Mouse (Mus musculus) midbrain, embryonic 14.5 days (tissue): ENCODE data around the gene Tmco4. TPM values are rescaled to one million over a fixed set of nuclear protein-coding genes. Genes with fewer than 3 reads are reported as not detected.

Experiments
- ATAC-seq: fragments of 200-750 bp; cut with Nextera tagmentation; 2 replicates; pipeline ENCODE4 v1.8.0; 2017; ENCODE audit warnings: moderate number of reproducible peaks, moderate library complexity; ENCODE audit not compliant: low FRiP score, low TSS enrichment
- DNase-seq: peaks from one replicate; pipeline ENCODE4 v3.0.0-alpha.2; 2015
- H3K27ac ChIP-seq: fragments of 300-500 bp; sonication (generic); replicated peaks from 2 replicates; pipeline ENCODE4 v1.5.1; 2014; ENCODE audit warnings: mild to moderate bottlenecking, low read depth, low read length, moderate library complexity
- H3K27me3 ChIP-seq: fragments of 300-500 bp; sonication (generic); 2 replicates; pipeline ENCODE4 v1.6.1; 2014; ENCODE audit warnings: low read length, control low read depth, mixed read lengths; ENCODE audit not compliant: control insufficient read depth, insufficient read depth
- H3K36me3 ChIP-seq: fragments of 300-500 bp; sonication (generic); 2 replicates; pipeline ENCODE4 v1.6.1; 2014; ENCODE audit warnings: low read length, control low read depth; ENCODE audit not compliant: control insufficient read depth, insufficient read depth
- H3K4me1 ChIP-seq: fragments of 300-500 bp; sonication (generic); 2 replicates; pipeline ENCODE4 v1.6.1; 2014; ENCODE audit warnings: mild to moderate bottlenecking, antibody characterized with exemption, low read length, control low read depth; ENCODE audit not compliant: control insufficient read depth, insufficient read depth
- H3K4me2 ChIP-seq: fragments of 300-500 bp; sonication (generic); 2 replicates; pipeline ENCODE4 v1.6.1; 2014; ENCODE audit warnings: mild to moderate bottlenecking, low read length, moderate library complexity
- H3K4me3 ChIP-seq: fragments of 300-500 bp; sonication (generic); replicated peaks from 2 replicates; pipeline ENCODE4 v1.5.1; 2014; ENCODE audit warnings: low read depth, low read length
- H3K9ac ChIP-seq: fragments of 300-500 bp; sonication (generic); replicated peaks from 2 replicates; pipeline ENCODE4 v1.6.1; 2014; ENCODE audit warnings: mild to moderate bottlenecking, low read length, moderate library complexity
- H3K9me3 ChIP-seq: fragments of 300-500 bp; sonication (generic); 2 replicates; pipeline ENCODE4 v1.6.1; 2016; ENCODE audit warnings: low read length, control low read depth, mixed read lengths; ENCODE audit not compliant: control insufficient read depth
- WGBS: fragments of 180-500 bp; shearing (Covaris S2); extraction: QIAGEN DNeasy Blood & Tissue Kit; methylation state at CpG from one replicate; pipeline ENCODE4 v1.1.7; 2014; 5-methylcytosine and 5-hydroxymethylcytosine counted together
- polyA plus RNA-seq: library from polyadenylated mRNA; unstranded; fragments of >200 nt; fragmentation: Nextera tagmentation; extraction: Ambion mirVana; gene quantifications from 2 replicates; pipeline ENCODE4 v1.2.1, GENCODE M21; 2014

The Tmco4 gene
- polyA plus RNA-seq, 1 experiment from 2014 or later: 0.61 TPM

DNA sequence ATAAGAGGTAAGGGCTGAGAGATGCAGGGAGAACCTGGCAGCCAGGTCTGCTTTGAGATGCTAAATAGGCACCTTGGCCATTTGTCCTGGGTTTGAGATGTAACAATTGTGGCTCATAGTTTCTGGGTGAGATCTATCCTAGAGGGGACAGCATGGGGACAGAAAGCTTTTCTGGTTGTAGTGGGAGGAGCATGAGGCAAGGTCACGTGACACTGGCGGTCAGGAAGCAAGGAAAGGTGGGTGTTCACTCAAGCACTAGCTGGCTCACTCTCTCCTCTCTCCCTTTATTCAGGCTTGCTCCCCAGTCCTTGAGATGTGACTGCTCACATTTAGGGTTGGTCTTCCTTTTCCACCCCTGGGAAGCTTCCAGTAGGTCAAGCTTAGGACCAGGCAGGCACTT, 28.3 kb downstream of the Tmco4 start:
- DNase-seq (no peak), ATAC-seq (no peak)
- WGBS: 53% methylated on average over 2 of the region's 2 CpGs
- H3K9me3 ChIP-seq: no peaks in the 10 kb centered on the region
- H3K36me3 ChIP-seq: no peaks in the 10 kb centered on the region
- H3K4me2 ChIP-seq: no peak overlapping the region
- no peaks in the 10 kb centered on the region for H3K4me1 ChIP-seq
- no peak overlapping the region for H3K9ac ChIP-seq
- no peak overlapping the region for H3K27ac ChIP-seq
- no peaks in the 10 kb centered on the region for H3K27me3 ChIP-seq
- H3K4me3 ChIP-seq: no peak overlapping the region

DNA sequence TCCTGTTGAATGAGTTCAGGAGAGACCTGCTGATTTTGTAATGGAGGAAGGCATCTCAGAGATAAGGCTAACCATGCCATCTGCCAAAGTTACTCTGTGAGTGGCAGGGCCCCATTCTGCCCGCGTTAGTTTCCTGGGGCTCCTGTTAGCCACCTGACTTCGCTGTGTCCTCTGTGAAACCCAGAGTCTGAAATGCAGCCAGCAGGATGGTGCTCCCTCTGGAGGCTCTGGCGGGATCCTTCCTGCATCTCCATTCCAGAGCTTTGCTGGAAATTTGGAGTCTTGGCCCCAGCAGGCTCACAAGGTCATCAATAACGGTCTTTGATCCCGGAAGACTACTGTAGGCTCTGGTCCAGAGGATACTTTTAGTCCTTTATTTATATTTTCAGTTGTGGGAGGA, 28.7 kb downstream of the Tmco4 start:
- no peak overlapping the region for H3K4me3 ChIP-seq
- H3K36me3 ChIP-seq: no peaks in the 10 kb centered on the region
- H3K4me2 ChIP-seq: no peak overlapping the region
- H3K27ac ChIP-seq: no peak overlapping the region
- no peak overlapping the region for H3K9ac ChIP-seq
- WGBS: 30% methylated on average over 6 of the region's 6 CpGs
- no peaks in the 10 kb centered on the region for H3K4me1 ChIP-seq
- H3K9me3 ChIP-seq: no peaks in the 10 kb centered on the region
- no peaks in the 10 kb centered on the region for H3K27me3 ChIP-seq
- ATAC-seq (no peak), DNase-seq (peak; percentile 17)

DNA sequence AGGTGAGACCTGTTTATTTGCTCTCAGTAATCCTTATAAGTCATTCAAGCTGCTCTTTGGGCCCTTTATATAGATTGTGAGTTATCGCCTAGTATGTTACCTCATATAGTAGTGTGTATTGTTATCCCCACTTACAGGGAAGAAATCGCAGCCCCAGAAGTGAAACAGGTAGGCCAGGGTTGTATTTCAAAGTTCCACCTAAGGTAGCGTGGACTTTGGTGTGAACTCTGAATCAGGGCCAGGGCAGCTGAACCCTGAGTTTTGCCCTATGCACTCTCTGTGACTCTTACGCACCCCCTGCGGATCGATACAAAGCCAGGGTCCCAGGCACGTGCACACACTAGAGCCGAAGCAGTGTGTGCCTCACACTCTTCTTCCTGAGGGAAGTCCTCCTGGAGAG, 31.4 kb downstream of the Tmco4 start:
- H3K9me3 ChIP-seq: no peaks in the 10 kb centered on the region
- no peaks in the 10 kb centered on the region for H3K36me3 ChIP-seq
- no peak overlapping the region for H3K4me3 ChIP-seq
- DNase-seq: no peak
- no peaks in the 10 kb centered on the region for H3K4me1 ChIP-seq
- H3K27me3 ChIP-seq: no peaks in the 10 kb centered on the region
- H3K9ac ChIP-seq: no peak overlapping the region
- H3K4me2 ChIP-seq: no peak overlapping the region
- ATAC-seq: no peak
- 69% methylated on average over 8 of the region's 8 CpGs for WGBS
- no peak overlapping the region for H3K27ac ChIP-seq

DNA sequence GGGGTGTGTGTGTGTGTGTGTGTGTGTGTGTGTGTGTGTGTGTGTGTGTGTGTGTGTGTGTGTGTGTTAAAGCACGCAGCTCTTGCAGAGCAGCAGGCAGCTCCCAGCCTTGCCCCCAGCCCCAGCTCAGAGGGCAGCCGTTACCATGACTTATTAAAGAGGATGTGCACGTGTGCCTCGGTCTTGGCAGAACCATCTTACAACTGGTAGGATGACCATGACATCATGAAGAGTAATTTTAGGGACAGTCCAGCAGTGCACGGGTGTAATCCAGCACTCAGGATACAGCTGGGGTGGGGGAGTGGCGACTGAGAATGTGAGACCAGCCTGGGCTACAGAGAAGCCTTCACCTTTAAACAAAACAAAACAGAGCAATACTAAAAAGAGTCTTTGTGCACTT, 32.5 kb downstream of the Tmco4 start:
- ATAC-seq (no peak), DNase-seq (no peak)
- Histone ChIP-seq H3K4me2 (no peak overlapping the region), H3K27ac (no peak overlapping the region), H3K4me1 (no peaks in the 10 kb centered on the region), H3K36me3 (no peaks in the 10 kb centered on the region), H3K9ac (no peak overlapping the region), H3K9me3 (no peaks in the 10 kb centered on the region), H3K27me3 (no peaks in the 10 kb centered on the region), H3K4me3 (no peak overlapping the region)
- 54% methylated on average over 6 of the region's 6 CpGs for WGBS

DNA sequence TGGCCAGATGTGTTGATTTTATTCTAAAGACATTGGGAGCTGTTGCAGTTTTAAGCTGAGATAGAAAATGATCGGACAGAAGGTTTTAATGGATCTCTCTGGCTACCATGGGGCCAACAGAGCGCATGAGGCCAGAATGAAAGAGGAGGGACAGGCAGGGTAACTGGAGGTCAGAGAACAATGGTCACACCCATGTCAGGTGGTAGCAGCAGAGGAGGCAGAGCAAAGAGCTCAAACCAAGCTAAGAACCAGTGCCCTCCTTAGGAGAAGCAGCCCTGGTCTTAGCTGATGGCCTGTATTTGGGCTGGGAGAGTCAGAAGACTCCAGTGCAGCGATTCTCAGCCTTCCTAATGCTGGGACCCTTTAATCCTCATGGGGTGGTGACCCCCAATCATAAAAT, 34.7 kb downstream of the Tmco4 start:
- no peak for ATAC-seq

DNA sequence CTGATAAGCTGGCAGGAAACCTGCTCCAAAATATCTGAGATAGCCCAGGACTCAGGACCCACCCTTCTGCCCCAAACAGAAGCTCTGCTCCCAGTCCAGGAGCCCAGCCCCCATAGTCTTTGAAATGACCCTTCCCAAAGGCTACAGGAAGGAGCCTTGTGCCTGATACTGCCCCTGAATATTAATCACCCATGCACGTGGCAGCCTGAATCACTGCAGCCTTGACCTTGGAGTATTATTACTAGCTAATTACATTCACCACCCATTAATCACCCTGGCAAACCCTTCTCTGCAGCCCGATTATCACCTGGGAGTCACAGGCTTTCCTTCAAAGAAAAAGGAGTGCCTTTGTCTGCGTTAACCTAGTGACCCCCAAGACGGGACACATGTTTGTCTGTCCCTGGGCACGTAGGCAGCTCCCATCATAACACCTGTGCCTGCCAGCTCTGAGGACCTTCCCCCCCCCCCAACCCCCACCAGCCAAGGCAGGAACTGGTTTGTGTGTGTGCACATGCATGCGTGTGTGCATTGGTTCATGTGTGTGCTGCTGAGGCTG, 35.4 kb downstream of the Tmco4 start:
- no peak overlapping the region for H3K4me2 ChIP-seq
- H3K9ac ChIP-seq: no peak overlapping the region
- no peaks in the 10 kb centered on the region for H3K27me3 ChIP-seq
- H3K36me3 ChIP-seq: no peaks in the 10 kb centered on the region
- DNase-seq (no peak), ATAC-seq (no peak)
- no peak overlapping the region for H3K27ac ChIP-seq
- H3K4me1 ChIP-seq: no peaks in the 10 kb centered on the region
- H3K4me3 ChIP-seq: no peak overlapping the region
- H3K9me3 ChIP-seq: no peaks in the 10 kb centered on the region
- WGBS: 65% methylated on average over 6 of the region's 6 CpGs

More for the DNA sequence above, 34.7 kb downstream of the Tmco4 start:
- DNase-seq: no peak
- Histone ChIP-seq H3K4me3 (no peak overlapping the region), H3K27ac (no peak overlapping the region), H3K9ac (no peak overlapping the region), H3K27me3 (no peaks in the 10 kb centered on the region), H3K36me3 (no peaks in the 10 kb centered on the region), H3K4me1 (no peaks in the 10 kb centered on the region), H3K4me2 (no peak overlapping the region), H3K9me3 (no peaks in the 10 kb centered on the region)
- 84% methylated on average over 3 of the region's 3 CpGs for WGBS

DNA sequence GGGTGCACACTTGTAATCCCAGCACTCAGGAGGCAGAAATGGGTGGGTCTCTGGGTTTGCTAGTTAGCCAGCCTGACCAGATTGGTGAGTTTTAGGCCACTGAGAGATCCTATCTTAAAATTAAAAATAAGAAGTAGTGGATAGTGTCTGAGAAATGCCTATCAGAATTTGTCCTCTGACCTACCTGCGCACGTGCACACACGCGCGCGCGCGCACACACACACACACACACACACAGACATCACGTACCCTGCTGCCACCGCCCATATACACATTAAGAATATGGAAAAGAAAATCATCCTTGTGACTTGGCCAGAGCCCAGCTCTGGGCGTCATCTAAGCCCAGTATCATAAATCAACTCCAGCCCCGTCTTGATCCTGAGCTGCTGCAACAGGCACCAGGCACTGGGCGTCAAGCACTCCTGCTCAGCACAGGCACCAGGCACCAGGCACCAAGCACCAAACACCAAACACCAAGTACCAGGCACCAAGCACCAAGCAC, 38.6 kb downstream of the Tmco4 start:
- whole genome bisulfite sequencing: 94% methylated on average over 13 of the region's 13 CpGs
- no peak for DNase-seq
- H3K36me3 ChIP-seq: no peaks in the 10 kb centered on the region

DNA sequence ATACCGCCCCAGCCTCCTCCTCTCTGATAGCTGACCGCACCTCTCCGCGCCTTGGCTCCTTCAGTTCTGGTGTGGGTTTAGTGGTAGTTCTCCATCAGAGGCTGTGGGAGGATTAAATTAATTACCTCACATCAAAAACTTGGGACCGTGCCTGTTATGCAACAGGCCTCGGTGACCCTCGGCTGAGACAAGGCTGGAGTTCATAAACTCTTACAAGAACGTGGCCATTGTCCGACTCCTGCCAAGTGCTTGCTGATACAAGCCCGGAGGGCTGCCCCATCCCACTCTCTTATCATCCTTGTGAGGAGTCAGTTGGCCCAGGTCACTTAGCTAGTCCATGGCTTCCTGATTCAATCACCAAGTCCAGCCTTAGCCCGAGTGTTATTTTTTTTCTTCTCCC, 40.6 kb downstream of the Tmco4 start:
- 92% methylated on average over 11 of the region's 11 CpGs for WGBS
- Histone ChIP-seq H3K27ac (no peak overlapping the region), H3K9ac (no peak overlapping the region), H3K27me3 (no peaks in the 10 kb centered on the region), H3K4me1 (no peaks in the 10 kb centered on the region), H3K36me3 (no peaks in the 10 kb centered on the region), H3K4me2 (no peak overlapping the region), H3K9me3 (no peaks in the 10 kb centered on the region), H3K4me3 (no peak overlapping the region)
- ATAC-seq: no peak
- no peak for DNase-seq

More for the DNA sequence above, 38.6 kb downstream of the Tmco4 start:
- Histone ChIP-seq H3K27ac (no peak overlapping the region), H3K4me1 (no peaks in the 10 kb centered on the region), H3K4me3 (no peak overlapping the region), H3K27me3 (no peaks in the 10 kb centered on the region), H3K9me3 (no peaks in the 10 kb centered on the region), H3K9ac (no peak overlapping the region), H3K4me2 (no peak overlapping the region)
- ATAC-seq: no peak

DNA sequence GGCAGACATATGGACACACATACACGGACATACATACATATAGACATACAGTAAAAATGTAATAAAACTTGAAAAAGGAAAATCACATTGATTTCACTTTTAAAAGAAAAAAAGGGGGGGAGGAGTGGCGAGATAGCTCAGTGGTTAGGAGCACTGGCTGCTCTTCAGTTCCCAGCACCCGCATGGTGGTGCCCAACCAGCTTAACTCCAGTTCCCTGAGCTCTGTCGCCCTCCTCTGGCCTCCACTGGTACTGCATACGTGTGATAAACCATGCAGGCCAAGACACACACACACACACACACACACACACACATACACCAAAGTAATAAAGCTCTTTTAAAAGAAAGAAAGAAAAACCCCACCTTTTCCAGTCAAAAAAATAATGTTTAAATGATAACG, 42.1 kb downstream of the Tmco4 start:
- DNase-seq (no peak), ATAC-seq (no peak)
- Histone ChIP-seq H3K9ac (no peak overlapping the region), H3K4me2 (no peak overlapping the region), H3K27me3 (no peaks in the 10 kb centered on the region), H3K27ac (no peak overlapping the region), H3K36me3 (no peaks in the 10 kb centered on the region), H3K4me3 (no peak overlapping the region), H3K4me1 (no peaks in the 10 kb centered on the region), H3K9me3 (no peaks in the 10 kb centered on the region)
- 80% methylated on average over 6 of the region's 6 CpGs for WGBS
